Mouse (Mus musculus): ENCODE results near the gene Elovl6. TPM values are rescaled to one million over a fixed set of nuclear protein-coding genes. Genes with fewer than 3 reads are reported as not detected.
A peak's percentile ranks its signal among the peaks of the same experiment; 100 is the strongest.

The Elovl6 gene
- 19.4 and 21.3 TPM in 2 replicates for total RNA-seq (2017)

DNA sequence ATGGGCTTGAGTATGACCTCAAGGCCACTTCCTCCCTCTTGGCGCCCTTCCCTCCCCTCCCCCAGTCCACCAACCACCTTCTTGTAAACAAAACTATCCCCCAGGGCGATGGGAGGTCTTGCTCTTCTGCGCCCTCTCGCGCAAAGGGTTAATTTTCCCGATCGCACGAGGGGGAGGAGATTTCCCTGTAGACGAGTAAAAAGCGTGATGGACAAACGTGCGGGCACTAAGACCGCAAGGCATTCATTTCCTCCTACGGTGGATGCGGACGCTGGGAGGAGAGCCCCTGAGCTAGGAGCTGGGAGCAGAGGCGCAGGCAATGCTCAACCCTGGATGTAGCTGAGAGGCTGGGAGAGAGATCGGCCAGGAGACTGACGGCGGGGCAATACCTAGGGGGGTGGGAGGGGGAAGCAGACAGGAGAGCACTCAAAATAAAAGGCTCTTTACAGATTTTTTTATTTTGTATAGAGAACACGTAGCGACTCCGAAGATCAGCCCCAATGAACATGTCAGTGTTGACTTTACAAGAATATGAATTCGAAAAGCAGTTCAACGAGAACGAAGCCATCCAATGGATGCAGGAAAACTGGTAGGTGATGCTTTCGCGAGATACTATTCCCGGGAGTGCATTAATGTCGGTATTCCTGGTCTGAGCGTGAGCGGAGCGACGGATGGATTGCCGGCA is at the start of gene Elovl6:
Gene Elovl6 (plus strand): TSS at position 176 of the 685 bp plus-strand sequence.
- peak; percentile 54 for ATAC-seq (replicated peaks; ENCODE audit: low read depth, poor library complexity, severe bottlenecking)

DNA sequence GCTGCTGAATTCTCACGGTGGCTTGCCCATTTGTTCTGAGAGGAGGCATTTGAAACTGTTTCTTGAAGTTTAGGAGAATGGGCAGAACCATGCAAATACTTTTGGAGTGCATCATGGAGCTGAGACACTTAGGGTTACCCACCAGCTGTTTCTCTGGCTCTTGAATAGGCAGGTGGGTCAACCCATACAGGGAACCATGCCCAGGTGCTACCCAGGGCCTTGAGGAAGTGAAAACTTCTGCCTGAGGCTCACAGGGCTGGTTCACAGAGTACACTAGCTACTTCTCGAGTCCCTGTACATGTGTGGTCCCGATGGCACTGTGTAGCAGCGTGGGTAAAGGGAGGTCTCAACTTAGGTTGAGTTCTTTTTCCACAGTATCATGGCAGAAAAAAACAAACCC is 43.4 kb upstream of the Elovl6 start:
- peak; percentile 36; the same call in 1 of the 2 replicates for ATAC-seq (replicated peaks; ENCODE audit: low read depth, poor library complexity, severe bottlenecking)

DNA sequence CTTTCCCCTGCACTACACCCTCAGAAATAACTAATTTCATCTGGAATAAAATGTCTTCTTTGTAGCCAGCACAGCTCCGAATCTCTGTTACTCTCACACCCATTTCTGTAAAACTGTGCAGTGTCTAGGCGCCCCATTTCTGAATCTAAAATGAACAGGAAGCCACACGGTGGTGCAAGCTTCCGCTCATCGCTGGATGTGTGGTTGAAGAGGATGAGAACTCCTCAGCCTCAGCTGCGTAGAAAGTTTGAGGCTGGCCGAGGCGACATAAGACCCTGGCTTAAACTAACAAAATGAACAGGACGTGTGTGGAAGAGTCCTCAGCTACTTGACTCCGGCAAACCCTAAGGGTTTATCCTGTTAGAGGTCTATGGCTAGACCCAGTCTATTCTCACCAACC is 38.0 kb upstream of the Elovl6 start:
- peak; percentile 99 for ATAC-seq (replicated peaks; ENCODE audit: low read depth, poor library complexity, severe bottlenecking)

DNA sequence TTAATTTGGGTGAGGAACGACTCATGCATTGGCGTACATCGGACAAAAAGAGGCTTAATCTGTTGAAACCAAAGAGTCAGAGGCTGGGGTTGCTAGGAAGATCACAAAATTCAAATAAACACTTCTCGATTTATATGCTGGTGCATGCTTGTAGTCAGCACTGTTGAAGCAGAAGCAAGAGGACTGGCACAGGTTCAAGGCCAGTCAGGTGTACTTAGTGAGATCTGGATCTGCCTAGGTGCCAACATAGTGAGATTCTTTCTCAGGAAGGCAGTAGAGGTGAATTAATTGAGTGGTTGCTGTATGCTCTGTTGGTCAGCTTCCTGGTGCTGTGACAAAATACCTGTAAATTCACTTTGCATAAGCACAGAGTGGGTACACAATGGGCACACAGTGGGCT is 37.4 kb upstream of the Elovl6 start:
- no peak for ATAC-seq (replicated peaks; ENCODE audit: low read depth, poor library complexity, severe bottlenecking)

DNA sequence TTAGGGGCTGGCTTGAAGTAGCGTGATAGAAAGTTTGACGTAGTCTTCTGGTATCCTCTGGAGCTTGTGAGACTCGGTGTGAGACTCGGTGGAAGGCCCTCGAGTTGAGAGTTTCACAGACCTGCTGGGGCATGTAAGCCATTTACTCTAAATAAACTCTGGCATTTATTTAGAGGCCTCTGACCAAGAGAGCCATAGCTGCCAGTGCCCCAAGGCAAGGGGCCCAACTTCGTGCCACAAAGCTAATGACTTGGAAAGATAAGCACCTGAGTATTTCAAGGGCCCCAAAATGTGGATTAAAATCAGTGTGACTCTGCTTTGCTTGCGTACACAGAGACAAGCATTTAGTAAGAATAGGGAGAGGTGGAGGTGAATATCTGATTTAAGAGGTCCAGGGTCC is 28.4 kb upstream of the Elovl6 start:
- ATAC-seq (replicated peaks; ENCODE audit: low read depth, poor library complexity, severe bottlenecking), result no peak

DNA sequence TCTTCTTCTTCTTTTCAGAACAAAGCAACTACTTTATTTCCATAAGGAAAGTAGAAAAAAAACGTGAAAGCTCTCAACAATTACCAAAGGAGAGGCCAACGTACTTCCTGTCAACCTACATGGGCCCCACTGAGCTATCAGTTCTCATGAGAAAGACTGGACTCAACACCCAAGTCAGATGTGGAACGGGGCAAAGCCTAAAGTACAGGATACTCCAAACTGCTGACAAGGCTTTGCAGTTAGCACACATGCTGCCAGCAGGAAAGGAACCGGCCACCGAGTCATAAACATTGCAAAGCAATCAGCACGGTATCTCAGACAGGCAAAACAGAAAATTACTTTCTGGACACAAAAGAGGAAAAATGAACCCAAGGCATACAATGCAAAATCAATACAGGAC is 27.2 kb upstream of the Elovl6 start:
- no peak for ATAC-seq (replicated peaks; ENCODE audit: low read depth, poor library complexity, severe bottlenecking)

DNA sequence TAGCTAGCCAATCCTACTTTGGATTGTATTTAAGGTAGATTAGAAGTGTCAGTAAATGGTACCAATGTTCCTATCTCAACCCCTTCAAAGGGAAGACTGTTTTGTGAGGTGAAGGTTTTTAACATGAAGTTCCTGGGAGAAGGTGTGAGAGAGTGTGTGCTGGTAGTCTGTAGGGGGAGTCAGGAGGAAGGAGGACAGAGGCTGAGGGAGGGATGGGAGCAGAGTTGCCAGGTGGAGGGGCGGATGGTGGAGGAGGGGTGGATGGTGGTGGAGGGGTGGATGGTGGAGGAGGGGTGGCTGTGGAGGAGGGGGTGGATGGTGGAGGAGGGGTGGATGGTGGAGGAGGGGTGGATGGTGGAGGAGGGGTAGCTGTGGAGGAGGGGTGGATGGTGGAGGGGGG is 24.4 kb upstream of the Elovl6 start:
- ATAC-seq (replicated peaks; ENCODE audit: low read depth, poor library complexity, severe bottlenecking), result no peak

DNA sequence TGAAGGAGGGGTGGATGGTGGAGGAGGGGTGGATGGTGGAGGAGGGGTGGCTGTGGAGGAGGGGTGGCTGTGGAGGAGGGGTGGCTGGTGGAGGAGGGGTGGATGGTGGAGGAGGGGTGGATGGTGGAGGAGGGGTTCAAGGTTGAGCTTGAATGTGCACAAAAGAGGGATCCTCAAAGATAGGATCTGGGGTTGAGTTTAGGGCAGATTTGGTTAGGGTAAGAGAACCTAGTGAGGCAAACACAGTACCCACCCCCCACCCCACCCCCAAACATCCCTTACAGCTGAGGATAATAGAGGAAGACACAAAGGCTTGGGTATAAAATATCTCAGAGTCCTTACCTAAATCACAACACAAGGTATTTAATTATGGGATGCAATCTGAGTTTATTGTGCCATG is 23.6 kb upstream of the Elovl6 start:
- ATAC-seq (replicated peaks; ENCODE audit: low read depth, poor library complexity, severe bottlenecking), result no peak

DNA sequence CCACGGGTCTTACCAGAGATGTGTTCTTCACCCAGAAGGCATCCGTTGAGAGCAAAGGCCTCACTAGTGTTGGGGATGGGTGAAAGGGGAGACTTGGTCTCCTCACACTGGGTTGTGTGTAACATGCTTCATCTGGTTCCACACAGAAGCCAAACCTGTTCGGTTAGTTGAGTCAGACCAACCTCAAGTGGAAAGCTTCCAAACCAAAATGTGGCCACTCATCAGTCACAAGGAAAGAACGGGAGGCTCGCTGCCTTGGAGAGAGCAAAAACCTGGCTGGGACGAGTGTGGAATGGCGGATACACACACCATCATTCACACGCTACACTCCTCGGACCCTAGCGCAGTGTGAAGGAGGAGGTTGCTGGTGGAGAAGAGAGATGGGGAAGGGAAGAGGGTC is 22.4 kb upstream of the Elovl6 start:
- ATAC-seq (replicated peaks; ENCODE audit: low read depth, poor library complexity, severe bottlenecking), result peak; percentile 80

DNA sequence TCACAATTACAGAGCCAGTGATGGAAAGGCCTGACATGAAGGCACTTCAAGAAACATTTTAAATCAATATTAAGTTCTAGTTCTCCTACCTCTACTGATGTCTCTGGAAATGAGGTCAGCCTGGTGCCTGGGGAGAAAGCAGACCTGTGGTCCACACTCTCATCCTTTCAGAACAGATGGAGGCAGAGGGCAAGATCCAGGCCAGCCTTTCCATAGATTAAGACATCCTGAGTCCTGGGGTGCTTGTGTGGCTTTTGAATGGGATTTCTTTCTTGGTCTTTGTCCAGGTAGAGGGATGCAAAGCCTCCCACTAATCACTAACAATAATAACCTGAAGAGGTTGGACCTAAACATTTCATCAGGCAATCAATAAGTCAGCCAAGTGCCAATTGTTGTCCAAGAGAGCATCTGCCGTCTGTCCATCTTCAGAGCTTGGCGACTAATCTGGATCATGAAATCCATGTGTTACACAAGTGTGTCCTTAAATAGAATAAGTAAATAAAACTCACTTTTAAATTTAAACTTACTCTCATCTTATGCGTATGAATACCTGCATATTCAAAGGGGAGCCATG is 16.2 kb upstream of the Elovl6 start:
- no peak for ATAC-seq (replicated peaks; ENCODE audit: low read depth, poor library complexity, severe bottlenecking)

DNA sequence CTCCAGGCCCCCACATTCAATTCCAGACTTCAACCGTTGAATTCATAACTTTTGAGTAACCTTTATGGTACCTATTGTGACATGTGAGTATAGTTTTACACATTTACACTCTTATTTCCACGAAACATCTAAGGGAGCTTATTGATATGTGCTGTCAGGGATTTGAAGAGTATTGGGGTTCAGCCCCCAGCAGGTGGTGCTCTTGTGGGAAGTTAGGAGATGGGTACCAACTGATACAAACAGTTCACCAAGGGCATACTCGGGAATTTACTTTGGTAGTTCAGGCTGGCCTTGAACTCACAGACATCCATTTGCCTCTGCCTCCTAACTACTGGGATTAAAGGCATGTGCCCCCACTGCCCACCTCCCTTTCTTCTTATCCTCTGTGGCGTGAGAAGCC is 11.7 kb upstream of the Elovl6 start:
- ATAC-seq (replicated peaks; ENCODE audit: low read depth, poor library complexity, severe bottlenecking), result no peak

DNA sequence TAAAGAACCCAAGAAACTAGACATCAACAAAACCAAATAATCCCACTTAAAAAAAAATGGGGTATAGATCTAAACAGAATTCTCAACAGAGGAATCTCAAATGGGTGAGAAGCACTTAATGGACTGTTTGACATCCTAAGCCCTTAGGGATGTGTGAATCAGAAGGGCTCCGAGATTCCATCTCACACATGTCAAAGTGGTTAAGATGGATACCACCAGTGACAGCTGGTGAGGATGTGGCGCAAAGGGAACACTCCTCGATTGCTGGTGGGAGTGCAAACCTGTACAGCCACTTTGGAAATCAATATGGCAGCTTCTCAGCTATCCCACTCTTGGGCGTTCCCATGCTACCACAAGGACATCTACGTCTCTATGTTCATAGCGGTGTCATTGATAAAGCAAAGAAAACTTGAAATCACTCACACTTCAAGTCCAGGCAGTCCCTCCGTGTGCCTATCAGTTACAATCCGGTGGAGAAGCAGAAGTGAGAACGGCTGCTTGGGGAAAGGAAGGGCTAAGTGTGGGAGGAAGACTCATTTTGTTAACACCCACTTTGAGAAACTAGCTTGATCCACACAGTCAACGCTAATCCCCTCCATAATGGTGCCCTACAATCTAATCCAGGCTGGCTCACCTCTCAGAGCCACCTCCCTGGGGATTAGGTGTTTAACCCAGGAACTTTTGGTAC is 8.6 kb upstream of the Elovl6 start:
- peak; percentile 92 for ATAC-seq (replicated peaks; ENCODE audit: low read depth, poor library complexity, severe bottlenecking)

DNA sequence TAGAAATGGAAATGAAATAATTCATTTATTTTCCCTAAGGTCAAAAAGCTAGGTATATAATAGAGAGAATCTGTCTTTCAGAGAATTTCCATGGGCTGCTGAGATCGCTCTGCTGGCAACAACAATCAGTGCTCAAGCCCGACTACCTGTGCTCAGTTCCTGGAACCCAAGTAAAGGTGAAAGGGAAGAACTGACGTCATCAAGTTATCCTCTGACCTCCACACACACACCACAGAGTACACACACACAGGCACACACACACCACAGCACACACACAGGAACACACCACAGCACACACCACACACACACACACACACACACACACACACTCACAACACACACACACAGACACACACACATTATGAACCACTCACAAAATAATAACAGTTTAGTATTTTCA is 5.1 kb upstream of the Elovl6 start:
- no peak for ATAC-seq (replicated peaks; ENCODE audit: low read depth, poor library complexity, severe bottlenecking)

DNA sequence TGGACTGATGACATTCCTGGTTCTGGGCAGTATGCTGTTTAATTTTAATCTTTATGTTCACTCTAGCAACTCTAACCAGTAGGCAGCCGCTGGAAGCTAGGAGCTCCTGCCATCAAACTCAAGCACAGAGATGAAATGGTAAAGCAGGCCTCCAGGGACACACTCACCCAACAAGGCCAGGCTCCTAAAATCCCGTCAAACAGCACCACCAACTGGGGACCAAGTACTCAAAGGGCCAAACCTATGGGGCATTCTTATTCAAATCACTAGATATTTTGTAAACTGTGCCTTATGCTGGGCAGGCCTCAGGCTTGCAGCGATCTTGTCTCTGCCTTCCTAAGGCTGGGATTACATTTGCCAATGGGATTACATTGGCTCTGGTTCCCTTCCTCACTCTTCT is 2.8 kb upstream of the Elovl6 start:
- ATAC-seq (replicated peaks; ENCODE audit: low read depth, poor library complexity, severe bottlenecking), result no peak

DNA sequence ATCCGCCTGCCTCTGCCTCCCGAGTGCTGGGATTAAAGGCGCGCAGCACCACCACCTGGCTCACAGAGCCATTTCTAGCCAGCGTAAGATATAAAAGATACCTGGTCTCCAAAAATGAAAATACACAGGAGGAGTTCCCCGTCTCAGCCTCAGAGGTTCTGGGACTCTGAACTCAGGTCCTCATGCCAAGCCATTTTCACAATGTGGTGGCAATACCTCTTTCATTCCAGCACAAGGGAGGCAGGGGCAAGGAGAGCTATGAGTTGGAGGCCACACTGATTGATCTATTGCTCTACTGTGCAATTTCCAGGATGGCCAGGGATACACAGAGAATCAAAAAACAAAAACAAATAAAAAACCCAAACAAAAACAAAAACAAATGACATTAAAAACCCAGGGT is 1.7 kb upstream of the Elovl6 start:
- no peak for ATAC-seq (replicated peaks; ENCODE audit: low read depth, poor library complexity, severe bottlenecking)

DNA sequence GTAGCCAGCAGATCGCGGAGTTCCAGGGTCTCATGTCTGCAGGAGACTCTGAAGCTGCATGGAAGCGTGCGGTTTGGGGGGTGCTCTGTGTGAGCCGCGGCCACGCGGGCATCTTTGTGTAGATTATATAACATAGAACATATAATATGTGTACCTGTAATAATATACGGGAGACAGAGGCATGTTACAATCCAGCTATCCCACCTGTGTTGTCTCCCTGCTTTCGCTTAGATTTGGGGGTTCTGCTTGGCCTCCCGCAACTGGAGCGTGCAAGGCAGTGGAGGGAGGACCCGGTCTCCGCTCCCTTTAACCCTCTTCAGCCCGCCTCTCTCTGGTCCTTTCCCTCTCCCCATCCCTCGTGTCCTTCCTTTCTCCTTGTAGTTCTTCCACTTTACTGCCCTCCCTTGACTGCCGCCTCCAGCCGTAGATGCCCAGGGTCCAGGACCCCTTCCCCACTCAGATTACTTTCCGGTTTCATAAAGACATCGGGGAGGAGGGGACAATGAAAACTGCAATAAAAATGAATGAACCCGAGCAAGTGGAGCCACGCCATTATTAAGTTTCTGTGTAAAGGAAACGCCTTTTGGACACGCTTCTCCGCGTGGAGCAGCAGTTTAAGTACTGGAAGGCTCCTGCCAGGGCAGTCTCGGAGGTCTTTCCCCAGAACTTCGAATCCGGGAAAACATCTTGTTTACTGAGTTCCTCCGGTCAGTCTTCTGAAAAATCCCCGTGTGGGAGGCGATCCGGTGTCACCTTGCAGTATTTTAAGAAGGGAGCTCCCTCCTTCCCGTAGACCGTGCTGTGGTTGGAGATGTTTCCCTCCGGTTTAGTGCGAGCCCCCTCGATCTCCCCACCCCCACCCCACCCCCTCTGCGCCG is 949 bp downstream of the Elovl6 start:
- ATAC-seq (replicated peaks; ENCODE audit: low read depth, poor library complexity, severe bottlenecking), result peak; percentile 15; the same call in 1 of the 2 replicates

DNA sequence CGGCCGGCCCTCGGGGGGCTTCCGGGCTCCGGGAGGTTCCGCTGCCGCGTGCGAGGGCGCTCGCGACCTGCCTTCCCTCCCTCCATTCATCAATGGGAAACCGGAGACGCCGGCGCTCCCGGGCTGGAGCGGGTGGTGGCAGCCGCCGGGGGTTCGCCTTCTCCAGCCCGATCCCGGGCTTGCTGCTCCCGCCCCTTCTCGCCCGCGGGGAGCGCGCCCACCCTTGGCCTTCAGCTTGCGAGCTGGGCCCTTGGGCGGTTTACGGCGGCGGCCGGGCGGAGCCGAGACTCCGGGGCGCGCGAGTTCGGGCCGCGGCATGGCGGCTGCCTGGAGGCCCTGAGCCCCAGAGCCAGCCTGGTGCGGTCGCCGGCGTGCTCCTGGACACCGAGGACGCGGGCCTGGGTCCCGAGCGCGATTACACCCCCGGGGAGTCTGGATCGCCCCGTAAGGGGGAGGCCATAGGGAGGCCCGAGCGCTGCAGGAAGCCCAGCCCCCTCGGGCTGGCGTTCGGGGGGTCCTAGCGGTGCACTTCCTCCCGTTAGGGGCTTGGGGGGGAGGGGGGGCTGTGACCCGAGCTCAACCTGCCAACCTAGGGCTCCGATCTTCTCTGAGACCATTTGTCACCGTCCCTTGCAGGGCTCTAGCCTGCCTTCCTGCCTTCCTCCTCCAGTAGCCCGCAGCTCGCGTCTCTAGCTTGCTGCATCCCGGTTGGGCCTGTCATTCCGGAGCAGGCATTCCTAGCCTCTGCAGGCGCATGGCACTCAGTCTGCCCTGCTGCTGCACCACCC is 1.8 kb downstream of the Elovl6 start:
- ATAC-seq (replicated peaks; ENCODE audit: low read depth, poor library complexity, severe bottlenecking), result peak; percentile 4; the same call in 1 of the 2 replicates

DNA sequence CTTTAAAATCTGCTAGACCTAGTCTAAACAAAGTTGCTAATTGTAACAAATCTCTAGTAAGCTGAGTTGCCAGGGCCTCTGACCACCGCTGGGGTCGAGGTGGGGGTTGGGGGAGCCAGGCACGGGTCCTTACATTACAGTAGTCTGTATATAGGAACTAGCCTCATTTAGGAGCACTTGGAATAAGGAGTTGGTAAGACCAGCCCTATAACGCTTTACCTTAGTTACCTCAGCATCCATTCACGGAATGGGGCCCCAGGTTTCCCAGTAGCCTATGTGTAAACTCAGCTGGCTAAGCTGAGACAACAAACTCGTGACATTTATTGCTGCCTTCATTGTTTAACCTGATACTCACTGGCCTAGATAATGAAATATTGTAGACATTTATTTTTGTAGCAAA is 3.3 kb downstream of the Elovl6 start:
- no peak for ATAC-seq (replicated peaks; ENCODE audit: low read depth, poor library complexity, severe bottlenecking)

DNA sequence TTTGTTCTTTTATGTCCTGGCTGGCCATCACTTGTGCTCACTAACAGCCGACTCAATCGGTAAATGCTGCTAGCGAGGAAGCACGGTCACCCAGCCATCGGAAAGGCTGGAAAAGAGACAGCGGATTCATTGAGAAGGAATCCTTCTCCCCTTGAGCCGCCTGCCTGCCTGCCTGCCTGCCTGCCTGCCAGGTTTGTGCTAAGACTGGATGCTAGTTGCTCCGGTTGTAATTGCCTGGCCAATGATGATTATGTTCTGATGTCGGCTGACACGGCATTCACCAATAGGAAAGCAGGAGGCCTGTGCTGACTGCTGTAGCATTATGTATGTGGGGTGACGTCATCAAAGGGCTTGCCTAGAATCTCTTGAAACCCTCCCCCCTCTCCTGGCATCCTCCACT is 4.0 kb downstream of the Elovl6 start:
- ATAC-seq (replicated peaks; ENCODE audit: low read depth, poor library complexity, severe bottlenecking), result peak; percentile 84

DNA sequence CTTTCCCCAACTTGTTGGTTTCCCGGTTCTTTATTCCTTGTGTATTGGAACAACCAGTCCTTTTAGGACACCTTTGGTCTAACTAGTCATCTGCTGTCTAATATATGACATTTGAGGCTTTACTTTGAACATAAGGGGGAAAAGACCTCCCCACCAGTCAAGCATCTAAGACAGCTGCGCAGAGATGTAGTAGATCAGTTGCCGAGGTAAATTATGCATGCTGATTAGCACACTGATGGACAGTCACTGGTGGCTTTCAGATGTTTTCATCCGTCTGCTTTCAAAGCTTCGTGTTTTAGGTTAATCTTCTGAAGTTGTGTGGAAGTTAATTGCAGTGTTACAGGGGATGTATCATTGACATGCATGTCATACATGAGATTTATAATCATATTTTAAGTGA is 5.8 kb downstream of the Elovl6 start:
- no peak for ATAC-seq (replicated peaks; ENCODE audit: low read depth, poor library complexity, severe bottlenecking)

Data from common myeloid progenitor, adult 5-6 weeks (primary cell).